Mouse (Mus musculus): ENCODE results near the gene Pdzd8.

Pdzd8 gene

DNA sequence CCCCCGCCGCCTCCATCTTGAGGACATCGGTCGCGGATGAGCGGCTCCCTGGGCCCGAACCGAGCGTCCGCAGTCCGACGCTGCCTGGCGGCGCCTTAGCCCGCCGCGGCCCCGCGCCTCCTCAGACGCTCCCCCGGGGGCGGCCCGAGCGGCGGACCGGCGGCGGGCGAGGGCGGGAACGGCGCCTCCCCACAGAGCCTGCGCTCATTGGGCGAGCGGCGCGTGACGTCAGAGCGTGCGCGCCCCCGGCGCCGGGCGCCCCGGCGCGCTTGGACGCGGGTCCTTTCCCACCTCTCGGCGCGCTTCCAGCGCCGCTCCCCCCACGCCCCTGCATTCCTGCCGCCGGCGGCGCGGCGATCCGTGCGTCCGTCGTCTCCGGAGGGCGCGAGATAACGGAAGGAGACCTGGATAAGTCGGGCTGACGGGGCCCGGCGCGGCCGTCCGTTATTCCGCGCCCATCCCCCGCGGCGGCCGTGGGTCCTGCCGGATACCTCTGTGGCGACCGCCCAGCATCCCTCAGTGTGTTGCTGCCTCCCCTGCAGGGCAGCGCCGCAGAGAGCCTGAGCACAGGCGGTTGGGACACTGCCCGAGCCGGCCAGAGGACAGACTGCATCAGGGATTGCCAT lies at the start of gene Pdzd8:
Pdzd8 (minus strand) TSS at position 123 of the 626 bp plus-strand sequence.
- Histone ChIP-seq H3K9me3 (ENCODE audit: low read length) (no peaks in the 10 kb centered on the region), H3K36me3 (ENCODE audit: insufficient read depth, low read length) (no peaks in the 10 kb centered on the region), H3K27me3 (ENCODE audit: insufficient read depth, low read length) (peaks cover 35% of the 10 kb centered on the region), H3K4me3 (replicated peaks; ENCODE audit: low read length) (peak within 1 kb of the TSS; percentile 94), H3K4me1 (replicated peaks; ENCODE audit: low read depth, low read length) (peaks cover 34% of the 10 kb centered on the region)
- TF ChIP-seq CTCF (conservative IDR thresholded peaks at IDR 0.05; ENCODE audit: low read length) (no peak), NANOG (IDR thresholded peaks at IDR 0.05; ENCODE audit: borderline replicate concordance, low read length) (no peak), POU5F1 (IDR thresholded peaks at IDR 0.05; ENCODE audit: borderline replicate concordance, low read length) (no peak)

DNA sequence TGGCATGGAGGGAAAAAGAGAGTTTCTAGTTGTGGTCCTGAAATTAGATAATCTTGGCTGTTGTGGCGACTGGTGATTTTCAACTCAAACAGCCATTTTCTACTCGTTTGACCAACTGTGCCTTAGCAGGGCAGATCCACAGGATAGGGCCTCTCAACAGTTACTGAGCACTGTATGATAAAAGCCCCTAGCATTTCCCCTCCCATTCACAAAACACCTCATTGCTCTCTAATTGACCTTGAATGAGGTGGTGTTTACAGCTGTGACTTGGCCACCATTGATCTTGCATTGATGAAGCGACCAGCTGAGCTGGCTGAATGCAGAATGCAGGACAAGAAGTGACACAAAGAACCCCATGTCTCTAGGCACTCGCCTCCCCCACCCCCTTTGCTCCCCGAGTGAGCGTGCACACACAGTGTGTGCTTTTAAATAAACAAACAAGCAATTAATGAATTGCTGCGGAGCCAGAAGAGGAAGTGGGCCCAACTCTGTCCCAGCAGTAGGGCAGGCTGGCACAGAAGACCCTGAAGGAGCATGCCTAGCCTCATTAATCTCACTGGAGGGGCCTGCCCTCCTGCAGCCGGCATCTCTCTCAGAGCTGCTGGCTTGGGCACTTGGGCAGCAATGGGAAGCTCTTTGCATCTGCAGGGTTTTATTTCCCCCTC lies 48.3 kb upstream of the Pdzd8 start:
- Histone ChIP-seq H3K4me1 (replicated peaks; ENCODE audit: low read depth, low read length) (peaks cover 19% of the 10 kb centered on the region), H3K4me3 (replicated peaks; ENCODE audit: low read length) (no peak overlapping the region), H3K27me3 (ENCODE audit: insufficient read depth, low read length) (peaks cover 39% of the 10 kb centered on the region), H3K36me3 (ENCODE audit: insufficient read depth, low read length) (no peaks in the 10 kb centered on the region), H3K9me3 (ENCODE audit: low read length) (no peaks in the 10 kb centered on the region)
- TF ChIP-seq NANOG (IDR thresholded peaks at IDR 0.05; ENCODE audit: borderline replicate concordance, low read length) (no peak), POU5F1 (IDR thresholded peaks at IDR 0.05; ENCODE audit: borderline replicate concordance, low read length) (no peak), CTCF (conservative IDR thresholded peaks at IDR 0.05; ENCODE audit: low read length) (no peak)

GRCm38 (mm10) chr19:59388847-59389606 lies 43.4 kb upstream of the Pdzd8 start:
- Histone ChIP-seq H3K36me3 (ENCODE audit: insufficient read depth, low read length) (no peaks in the 10 kb centered on the region), H3K27me3 (ENCODE audit: insufficient read depth, low read length) (peaks cover 30% of the 10 kb centered on the region), H3K4me1 (replicated peaks; ENCODE audit: low read depth, low read length) (peaks cover 12% of the 10 kb centered on the region), H3K4me3 (replicated peaks; ENCODE audit: low read length) (no peak overlapping the region), H3K9me3 (ENCODE audit: low read length) (no peaks in the 10 kb centered on the region)
- TF ChIP-seq POU5F1 (IDR thresholded peaks at IDR 0.05; ENCODE audit: borderline replicate concordance, low read length) (no peak), NANOG (IDR thresholded peaks at IDR 0.05; ENCODE audit: borderline replicate concordance, low read length) (no peak), CTCF (conservative IDR thresholded peaks at IDR 0.05; ENCODE audit: low read length) (peak; percentile 57)

- no peaks in the 10 kb centered on the region for H3K9me3 ChIP-seq (ENCODE audit: low read length)
Measured at GRCm38 (mm10) chr19:59388399-59388798, 42.8 kb upstream of the Pdzd8 start.

GRCm38 (mm10) chr19:59387178-59387577 lies 41.6 kb upstream of the Pdzd8 start:
- H3K36me3 ChIP-seq (ENCODE audit: insufficient read depth, low read length): no peaks in the 10 kb centered on the region
- peaks cover 30% of the 10 kb centered on the region for H3K27me3 ChIP-seq (ENCODE audit: insufficient read depth, low read length)
- H3K4me3 ChIP-seq (replicated peaks; ENCODE audit: low read length): no peak overlapping the region
- no peaks in the 10 kb centered on the region for H3K9me3 ChIP-seq (ENCODE audit: low read length)
- peaks cover 8% of the 10 kb centered on the region for H3K4me1 ChIP-seq (replicated peaks; ENCODE audit: low read depth, low read length)
- TF ChIP-seq CTCF (conservative IDR thresholded peaks at IDR 0.05; ENCODE audit: low read length): peak; percentile 69
- TF ChIP-seq POU5F1 (IDR thresholded peaks at IDR 0.05; ENCODE audit: borderline replicate concordance, low read length): no peak

More at GRCm38 (mm10) chr19:59388399-59388798, 42.8 kb upstream of the Pdzd8 start:
- H3K4me3 ChIP-seq (replicated peaks; ENCODE audit: low read length): no peak overlapping the region
- TF ChIP-seq POU5F1 (IDR thresholded peaks at IDR 0.05; ENCODE audit: borderline replicate concordance, low read length) (no peak), NANOG (IDR thresholded peaks at IDR 0.05; ENCODE audit: borderline replicate concordance, low read length) (no peak), CTCF (conservative IDR thresholded peaks at IDR 0.05; ENCODE audit: low read length) (no peak)
- peaks cover 8% of the 10 kb centered on the region for H3K4me1 ChIP-seq (replicated peaks; ENCODE audit: low read depth, low read length)
- H3K27me3 ChIP-seq (ENCODE audit: insufficient read depth, low read length): peaks cover 30% of the 10 kb centered on the region
- no peaks in the 10 kb centered on the region for H3K36me3 ChIP-seq (ENCODE audit: insufficient read depth, low read length)

GRCm38 (mm10) chr19:59384582-59385495 lies 39.3 kb upstream of the Pdzd8 start:
- H3K36me3 ChIP-seq (ENCODE audit: insufficient read depth, low read length): no peaks in the 10 kb centered on the region
- TF ChIP-seq CTCF (conservative IDR thresholded peaks at IDR 0.05; ENCODE audit: low read length) (no peak), POU5F1 (IDR thresholded peaks at IDR 0.05; ENCODE audit: borderline replicate concordance, low read length) (no peak), NANOG (IDR thresholded peaks at IDR 0.05; ENCODE audit: borderline replicate concordance, low read length) (no peak)
- H3K4me1 ChIP-seq (replicated peaks; ENCODE audit: low read depth, low read length): peaks cover 6% of the 10 kb centered on the region
- no peak overlapping the region for H3K4me3 ChIP-seq (replicated peaks; ENCODE audit: low read length)
- no peaks in the 10 kb centered on the region for H3K9me3 ChIP-seq (ENCODE audit: low read length)
- peaks cover 20% of the 10 kb centered on the region; the same call in 1 of the 2 replicates for H3K27me3 ChIP-seq (ENCODE audit: insufficient read depth, low read length)

- TF ChIP-seq POU5F1 (IDR thresholded peaks at IDR 0.05; ENCODE audit: borderline replicate concordance, low read length) (no peak), NANOG (IDR thresholded peaks at IDR 0.05; ENCODE audit: borderline replicate concordance, low read length) (no peak), CTCF (conservative IDR thresholded peaks at IDR 0.05; ENCODE audit: low read length) (no peak)
Measured at GRCm38 (mm10) chr19:59382416-59382917, 36.9 kb upstream of the Pdzd8 start.

More at GRCm38 (mm10) chr19:59382416-59382917, 36.9 kb upstream of the Pdzd8 start:
- no peaks in the 10 kb centered on the region for H3K4me1 ChIP-seq (replicated peaks; ENCODE audit: low read depth, low read length)
- H3K36me3 ChIP-seq (ENCODE audit: insufficient read depth, low read length): no peaks in the 10 kb centered on the region
- H3K4me3 ChIP-seq (replicated peaks; ENCODE audit: low read length): no peak overlapping the region
- H3K9me3 ChIP-seq (ENCODE audit: low read length): no peaks in the 10 kb centered on the region
- H3K27me3 ChIP-seq (ENCODE audit: insufficient read depth, low read length): peaks cover 17% of the 10 kb centered on the region; the same call in 1 of the 2 replicates
